Comparison of ENCODE assay signal across 8 mouse cellular contexts in genomic region chr11:60140586-60141284, GRCm38 (mm10). TPM values are rescaled to one million over a fixed set of nuclear protein-coding genes. Genes with fewer than 3 reads are reported as not detected.
A peak's percentile ranks its signal among the peaks of the same experiment; 100 is the strongest.
DNase-seq lines count a peak whose midpoint lies in the region; ATAC-seq lines count a peak whose summit lies in the region.

No protein-coding gene starts in this region.

- DNase-seq in adrenal gland, adult (ENCODE audit: inconsistent age in 2 of 2, low spot score in 1 of 2), result peak; percentile 63 to 66
- DNase-seq in adrenal gland, postnatal 4 days (ENCODE audit: low spot score in 2 of 2), result no peak
- DNase-seq in right cerebral cortex, postnatal 4 days, result peak; percentile 32
- no peak for DNase-seq in right cerebral cortex, postnatal 36 days (ENCODE audit: low spot score in 2 of 2)
- no peak for DNase-seq in frontal cortex, postnatal 10 days (ENCODE audit: low spot score in 2 of 2)
- no peak for DNase-seq in spleen, adult 18-20 months

- 11% methylated on average over 26 of the region's 32 CpGs for WGBS in heart, embryonic 16.5 days
- WGBS in macrophage (ENCODE audit: missing documents), result 48% methylated on average over 23 of the region's 32 CpGs

- peaks cover 52% of the 10 kb centered on the region for H3K4me1 ChIP-seq in heart, embryonic 16.5 days (ENCODE audit: control insufficient read depth, insufficient read depth, low read length)

- H3K27ac ChIP-seq in heart, embryonic 16.5 days (ENCODE audit: low read length), result peak overlapping the region; percentile 80
- 0 out of 2 replicates have a peak overlapping the region, but pooled peaks have one; percentile 19 for H3K27ac ChIP-seq in macrophage

- H3K27me3 ChIP-seq in heart, embryonic 16.5 days (ENCODE audit: control insufficient read depth, insufficient read depth, low read length), result no peaks in the 10 kb centered on the region

- peak overlapping the region; percentile 82 for H3K4me3 ChIP-seq in heart, embryonic 16.5 days (ENCODE audit: low read length)
- peak overlapping the region; percentile 14; the same call in 1 of the 2 replicates for H3K4me3 ChIP-seq in macrophage (ENCODE audit: inconsistent target)

- H3K9me3 ChIP-seq in heart, embryonic 16.5 days (replicated peaks; ENCODE audit: control insufficient read depth, low read length), result no peaks in the 10 kb centered on the region

- peak overlapping the region; percentile 98 for H3K4me2 ChIP-seq in heart, embryonic 16.5 days (ENCODE audit: low read depth, low read length)

- no peaks in the 10 kb centered on the region for H3K36me3 ChIP-seq in heart, embryonic 16.5 days (ENCODE audit: control insufficient read depth, insufficient read depth)
- H3K36me3 ChIP-seq in macrophage (ENCODE audit: inconsistent target), result no peaks in the 10 kb centered on the region

- ATAC-seq in heart, embryonic 16.5 days (replicated peaks; ENCODE audit: extremely low read depth, insufficient read depth, low FRiP score), result no peak

- peaks cover 12% of the 10 kb centered on the region; the same call in 1 of the 2 replicates for H3K79me2 ChIP-seq in macrophage (ENCODE audit: inconsistent target)

- H3K9ac ChIP-seq in heart, embryonic 16.5 days (ENCODE audit: low read length), result peak overlapping the region; percentile 84

RNA-seq across cellular contexts. Expression of gene Rai1, which starts 35.9 kb away (rescaled TPM):
- total RNA-seq in adrenal gland, postnatal 4 days (2021), result 10 to 100 TPM; 61.4 to 69.8 TPM
- polyA plus RNA-seq in heart, embryonic 16.5 days (2015; fragmentation: Nextera tagmentation; extraction: Ambion mirVana), result 15.7 TPM in 2 replicates
- total RNA-seq in macrophage (2018; cell fraction: chromatin; rRNA removed), result 100 to 1,000 TPM in 1 of 26 experiments, 10 to 100 TPM in 25; 31.4 to 101 (median 64.9) TPM
- 10 to 100 TPM in 13 of 26 experiments, 1 to 10 TPM in 13; 5.1 to 17.0 (median 10.1) TPM for total RNA-seq in macrophage (2018; cell fraction: cytosol; rRNA removed)
- 10 to 100 TPM; 15.6 to 76.1 (median 39.9) TPM for total RNA-seq in macrophage (2018; cell fraction: nucleus; rRNA removed)
- polyA plus RNA-seq in macrophage (2018), result 10.5 to 12.9 TPM (median 11.0 TPM) in 3 replicates

Comparison
In these comparisons a context has a peak if more than half of its experiments do, and no peak if none do; other contexts are left out.
1. DNase-seq: peak in adrenal gland, adult (2 of 2) and right cerebral cortex, postnatal 4 days (single experiment); none in adrenal gland, postnatal 4 days (0 of 2), right cerebral cortex, postnatal 36 days (0 of 2), frontal cortex, postnatal 10 days (0 of 2) and spleen, adult 18-20 months (0 of 2).